Mouse (Mus musculus) layer of hippocampus, adult 2 months (tissue): ENCODE measurements at regions not wholly inside any gene's neighbourhood (a gene's known extent, or its start where the extent isn't known, plus 50 kb on each side); places are given as distances from the start of the nearest gene placed in this dataset.
"Not testable (repeated sequence)": the region's sequence is repeated elsewhere in the genome, so short reads cannot be mapped to it uniquely, and the experiment has no call there.

ENCODE experiments used
- DNase-seq, 2 experiments: peaks; one replicate each; pipeline ENCODE4 v3.0.0; 2022; ENCODE audit warnings: low spot score in 2 of 2
- H3K27ac ChIP-seq: fragments of 200-600 bp; 2 replicates; pipeline ENCODE4 v1.8.1; 2022
- H3K4me3 ChIP-seq: fragments of 200-600 bp; 2 replicates; pipeline ENCODE4 v1.8.1; 2022; ENCODE audit warnings: mild to moderate bottlenecking

GRCm38 (mm10) chrY:89267946-89268345, 215.3 kb downstream of the Gm21294 start:
- H3K4me3 ChIP-seq, H3K27ac ChIP-seq: not testable (repeated sequence)
- DNase-seq: peak in 1 of 2 experiments; percentile 0
